Mouse (Mus musculus) midbrain, embryonic 11.5 days (tissue): ENCODE data around the gene Dazap1. TPM values are rescaled to one million over a fixed set of nuclear protein-coding genes. Genes with fewer than 3 reads are reported as not detected.

Experiments
- ATAC-seq: fragments of 200-750 bp; cut with Nextera tagmentation; 2 replicates; pipeline ENCODE4 v1.8.0; 2017; ENCODE audit warnings: moderate TSS enrichment, moderate library complexity; ENCODE audit not compliant: low FRiP score
- DNase-seq: peaks from one replicate; pipeline ENCODE4 v3.0.0; 2015; ENCODE audit warnings: low spot score; ENCODE audit errors: missing footprints
- H3K27ac ChIP-seq: fragments of 300-500 bp; sonication (generic); 2 replicates; pipeline ENCODE4 v1.5.1; 2014; ENCODE audit warnings: low read depth, low read length
- H3K27me3 ChIP-seq: fragments of 300-500 bp; sonication (generic); 2 replicates; pipeline ENCODE4 v1.6.1; 2014; ENCODE audit warnings: mild to moderate bottlenecking, low read length, moderate library complexity, mixed read lengths; ENCODE audit not compliant: control insufficient read depth, insufficient read depth
- H3K36me3 ChIP-seq: fragments of 300-500 bp; sonication (generic); 2 replicates; pipeline ENCODE4 v1.6.1; 2014; ENCODE audit warnings: mild to moderate bottlenecking, low read length, moderate library complexity, mixed read lengths; ENCODE audit not compliant: control insufficient read depth, insufficient read depth
- H3K4me1 ChIP-seq: fragments of 300-500 bp; sonication (generic); 2 replicates; pipeline ENCODE4 v1.6.1; 2014; ENCODE audit warnings: low read length; ENCODE audit not compliant: control insufficient read depth, insufficient read depth
- H3K4me2 ChIP-seq: fragments of 300-500 bp; sonication (generic); 2 replicates; pipeline ENCODE4 v1.6.1; 2014; ENCODE audit warnings: mild to moderate bottlenecking, moderate library complexity
- H3K4me3 ChIP-seq: fragments of 300-500 bp; sonication (generic); 2 replicates; pipeline ENCODE4 v1.5.1; 2014; ENCODE audit warnings: low read depth, low read length
- H3K9ac ChIP-seq: fragments of 300-500 bp; sonication (generic); 2 replicates; pipeline ENCODE4 v1.6.1; 2014; ENCODE audit warnings: low read length
- H3K9me3 ChIP-seq: fragments of 300-500 bp; sonication (generic); 2 replicates; pipeline ENCODE4 v1.6.1; 2016; ENCODE audit warnings: low read length; ENCODE audit not compliant: control insufficient read depth
- WGBS: fragments of 180-500 bp; shearing (Covaris S2); extraction: QIAGEN DNeasy Blood & Tissue Kit; methylation state at CpG from one replicate; pipeline ENCODE4 v1.1.7; 2014; 5-methylcytosine and 5-hydroxymethylcytosine counted together
- polyA plus RNA-seq: library from polyadenylated mRNA; unstranded; fragments of >200 nt; fragmentation: Nextera tagmentation; extraction: Ambion mirVana; gene quantifications from 2 replicates; pipeline ENCODE4 v1.2.1, GENCODE M21; 2014

The Dazap1 gene
- polyA plus RNA-seq, 1 experiment from 2014 or later = 42.6 TPM

GRCm38 (mm10) chr10:80321014-80321669 is 59.9 kb downstream of the Dazap1 start:
- no peak overlapping the region for H3K4me2 ChIP-seq
- H3K4me1 ChIP-seq = peaks cover 21% of the 10 kb centered on the region
- H3K27me3 ChIP-seq = peaks cover 2% of the 10 kb centered on the region; the same call in 1 of the 2 replicates
- DNase-seq = no peak
- no peak for ATAC-seq
- H3K4me3 ChIP-seq = no peak overlapping the region
- WGBS = 77% methylated on average over 6 of the region's 6 CpGs
- H3K36me3 ChIP-seq = no peaks in the 10 kb centered on the region
- H3K9ac ChIP-seq = no peak overlapping the region
- H3K9me3 ChIP-seq = no peaks in the 10 kb centered on the region
- no peak overlapping the region for H3K27ac ChIP-seq

GRCm38 (mm10) chr10:80321670-80322581 is 60.6 kb downstream of the Dazap1 start:
- DNase-seq = no peak
- Histone ChIP-seq H3K4me2 (no peak overlapping the region), H3K4me3 (0 out of 2 replicates have a peak overlapping the region, but pooled peaks have one; percentile 2)

GRCm38 (mm10) chr10:80322811-80323211 is 61.5 kb downstream of the Dazap1 start:
- Histone ChIP-seq H3K9ac (peak overlapping the region; percentile 21), H3K36me3 (no peaks in the 10 kb centered on the region), H3K27me3 (peaks cover 2% of the 10 kb centered on the region; the same call in 1 of the 2 replicates), H3K27ac (no peak overlapping the region), H3K4me2 (peak overlapping the region; percentile 62), H3K9me3 (no peaks in the 10 kb centered on the region), H3K4me3 (peak overlapping the region; percentile 33), H3K4me1 (peaks cover 21% of the 10 kb centered on the region)
- ATAC-seq (no peak), DNase-seq (peak; percentile 88)
- WGBS = 8% methylated on average over 28 of the region's 28 CpGs

More at GRCm38 (mm10) chr10:80321670-80322581, 60.6 kb downstream of the Dazap1 start:
- 92% methylated on average over 21 of the region's 21 CpGs for WGBS
- Histone ChIP-seq H3K36me3 (no peaks in the 10 kb centered on the region), H3K4me1 (peaks cover 21% of the 10 kb centered on the region), H3K27ac (no peak overlapping the region), H3K9me3 (no peaks in the 10 kb centered on the region), H3K27me3 (peaks cover 2% of the 10 kb centered on the region; the same call in 1 of the 2 replicates), H3K9ac (no peak overlapping the region)
- no peak for ATAC-seq

- Histone ChIP-seq H3K9ac (peak overlapping the region; percentile 21), H3K27ac (no peak overlapping the region), H3K4me3 (peak overlapping the region; percentile 33), H3K27me3 (peaks cover 2% of the 10 kb centered on the region; the same call in 1 of the 2 replicates), H3K4me1 (peaks cover 21% of the 10 kb centered on the region), H3K4me2 (peak overlapping the region; percentile 62), H3K36me3 (no peaks in the 10 kb centered on the region), H3K9me3 (no peaks in the 10 kb centered on the region)
- WGBS = under 1% methylated on average over 40 of the region's 46 CpGs
- DNase-seq (peak; percentile 92), ATAC-seq (peak; percentile 33)
Measured at GRCm38 (mm10) chr10:80323261-80324119, 62.2 kb downstream of the Dazap1 start.

GRCm38 (mm10) chr10:80324120-80325037 is 63.1 kb downstream of the Dazap1 start:
- peaks cover 23% of the 10 kb centered on the region for H3K4me1 ChIP-seq
- no peaks in the 10 kb centered on the region for H3K9me3 ChIP-seq
- ATAC-seq = no peak
- peak overlapping the region; percentile 62; the same call in 1 of the 2 replicates for H3K4me2 ChIP-seq
- no peaks in the 10 kb centered on the region for H3K36me3 ChIP-seq
- H3K27ac ChIP-seq = no peak overlapping the region
- peaks cover 2% of the 10 kb centered on the region; the same call in 1 of the 2 replicates for H3K27me3 ChIP-seq
- DNase-seq = no peak
- H3K4me3 ChIP-seq = no peak overlapping the region
- H3K9ac ChIP-seq = no peak overlapping the region
- 80% methylated on average over 17 of the region's 17 CpGs for WGBS

- H3K4me1 ChIP-seq = peaks cover 17% of the 10 kb centered on the region
- no peak overlapping the region for H3K4me3 ChIP-seq
- WGBS = 81% methylated on average over 21 of the region's 21 CpGs
- no peak overlapping the region for H3K27ac ChIP-seq
- H3K27me3 ChIP-seq = peaks cover 2% of the 10 kb centered on the region; the same call in 1 of the 2 replicates
- ATAC-seq (no peak), DNase-seq (no peak)
- H3K9me3 ChIP-seq = no peaks in the 10 kb centered on the region
- H3K4me2 ChIP-seq = no peak overlapping the region
- H3K9ac ChIP-seq = no peak overlapping the region
- H3K36me3 ChIP-seq = no peaks in the 10 kb centered on the region
Measured at GRCm38 (mm10) chr10:80325045-80325444, 63.8 kb downstream of the Dazap1 start.

GRCm38 (mm10) chr10:80329273-80330081 is 68.2 kb downstream of the Dazap1 start, which contains the start of the genes Pcsk4 and Reep6:
TSS of gene Pcsk4 (minus strand) at chr10:80329498.
TSS of gene Reep6 (plus strand) at chr10:80329953.
- peak within 1 kb of the TSS; percentile 35; the same call in 1 of the 2 replicates for H3K9ac ChIP-seq
- H3K36me3 ChIP-seq = no peaks in the 10 kb centered on the region
- peaks cover 8% of the 10 kb centered on the region; the same call in 1 of the 2 replicates for H3K27me3 ChIP-seq
- peak within 1 kb of the TSS; percentile 41 for H3K4me3 ChIP-seq
- ATAC-seq = peak; percentile 97
- H3K27ac ChIP-seq = no peak within 1 kb of the TSS
- DNase-seq = peak; percentile 99
- WGBS = 3% methylated on average over 36 of the region's 36 CpGs
- no peaks in the 10 kb centered on the region for H3K9me3 ChIP-seq
- peaks cover 8% of the 10 kb centered on the region for H3K4me1 ChIP-seq
- peak within 1 kb of the TSS; percentile 63 for H3K4me2 ChIP-seq
